Mouse (Mus musculus) adipocyte (in vitro differentiated cells): Measurements from ENCODE around the gene Gcm1.

ENCODE experiments used
- DNase-seq: peaks from one replicate; pipeline ENCODE4 v3.0.0-alpha.2; 2016; ENCODE audit warnings: low spot score

The Gcm1 gene

GRCm38 (mm10) chr9:78051677-78052076, at the start of gene Gcm1:
Gene Gcm1, plus strand, starts transcription at chr9:78051924.
- no peak for DNase-seq

GRCm38 (mm10) chr9:78003278-78003677, 48.4 kb upstream of the Gcm1 start:
- DNase-seq, result peak; percentile 26

GRCm38 (mm10) chr9:78005481-78005880, 46.2 kb upstream of the Gcm1 start:
- no peak for DNase-seq

GRCm38 (mm10) chr9:78006209-78007001, 45.3 kb upstream of the Gcm1 start:
- peak; percentile 79 for DNase-seq

DNA sequence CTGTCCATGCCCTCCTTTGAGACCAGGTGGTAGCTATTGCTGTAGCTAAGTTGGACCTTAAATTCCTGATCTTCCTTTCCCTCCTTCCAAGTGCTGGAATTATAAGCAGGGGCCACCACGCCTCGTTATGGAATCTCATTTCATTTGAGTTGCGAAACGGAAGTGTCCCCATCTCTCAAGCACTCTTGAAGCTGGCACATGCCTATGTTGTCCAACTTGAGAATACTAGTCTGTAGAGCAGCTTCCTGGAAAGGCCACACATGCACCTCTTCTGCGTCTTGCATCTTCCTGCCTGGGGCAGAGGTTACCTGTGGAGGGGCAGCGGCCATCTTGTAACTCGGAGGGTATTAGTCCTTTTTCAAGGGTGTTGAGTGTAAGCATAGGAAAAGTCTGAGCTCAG, 42.3 kb upstream of the Gcm1 start:
- no peak for DNase-seq

- no peak for DNase-seq
These were observed 41.5 kb upstream of the Gcm1 start for GRCm38 (mm10) chr9:78010187-78010586.

GRCm38 (mm10) chr9:78010707-78011106, 41.0 kb upstream of the Gcm1 start:
- DNase-seq, result no peak

GRCm38 (mm10) chr9:78012066-78012465, 39.7 kb upstream of the Gcm1 start:
- peak; percentile 15 for DNase-seq

DNA sequence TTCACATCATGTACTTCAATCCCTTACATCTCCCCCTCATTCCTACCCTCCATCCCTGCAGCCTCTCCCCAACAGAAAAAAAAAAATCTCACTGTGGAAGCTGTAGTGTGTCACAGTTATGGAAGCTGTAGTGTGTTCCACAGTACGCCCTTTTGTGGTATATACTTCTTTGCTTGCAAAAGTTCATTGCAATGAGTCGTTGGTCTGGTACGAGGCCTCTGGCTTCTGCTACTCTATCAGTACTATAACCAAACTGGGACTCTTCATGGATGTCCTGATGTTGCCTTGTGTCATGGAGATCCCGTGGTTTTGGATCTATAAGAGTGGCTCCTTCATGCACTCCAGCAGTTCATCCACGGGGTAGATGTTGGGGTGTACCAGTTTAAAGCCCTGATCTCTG, 39.0 kb upstream of the Gcm1 start:
- DNase-seq, result no peak

DNA sequence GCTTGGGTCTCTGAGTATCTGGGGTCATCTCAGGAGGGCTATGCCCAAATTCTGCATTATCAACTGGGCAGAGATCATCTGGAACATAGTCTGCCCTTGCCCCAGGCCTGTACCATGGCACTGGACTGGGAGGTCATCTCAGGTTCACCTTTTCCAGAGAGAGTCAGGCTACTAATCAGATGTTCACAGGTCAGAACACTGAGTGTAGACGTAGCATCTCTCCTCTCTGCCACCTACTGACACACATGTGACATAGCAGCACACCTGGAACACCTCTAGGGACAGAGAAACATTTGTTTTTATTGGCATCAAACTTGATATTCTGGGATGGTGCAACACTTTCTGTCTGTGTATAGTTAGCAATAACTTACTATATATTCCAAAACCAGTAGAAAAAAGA, 37.9 kb upstream of the Gcm1 start:
- no peak for DNase-seq

DNA sequence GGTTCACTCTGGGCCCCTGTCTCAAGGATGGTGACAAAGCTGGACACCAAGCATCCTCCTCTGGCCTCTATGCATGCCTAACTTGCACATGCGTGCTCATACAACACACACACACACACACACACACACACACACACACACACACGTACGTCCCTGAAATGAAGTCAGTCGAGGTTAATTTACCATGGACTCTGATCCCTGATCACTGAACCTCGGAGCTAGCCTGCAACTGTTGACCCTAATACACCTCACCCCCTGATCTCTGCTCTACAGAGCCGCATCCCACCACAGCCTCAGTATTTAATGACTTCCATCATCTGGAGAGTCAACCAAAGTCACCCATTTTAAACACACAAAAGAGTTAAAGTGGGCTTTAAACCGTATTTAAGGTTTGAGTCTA, 35.9 kb upstream of the Gcm1 start:
- DNase-seq, result no peak

- DNase-seq, result no peak
These were observed 35.4 kb upstream of the Gcm1 start for GRCm38 (mm10) chr9:78016288-78016687.

- no peak for DNase-seq
These were observed 30.5 kb upstream of the Gcm1 start for GRCm38 (mm10) chr9:78021256-78021655.

- peak; percentile 35 for DNase-seq
These were observed 29.4 kb upstream of the Gcm1 start for GRCm38 (mm10) chr9:78022187-78022945.

DNA sequence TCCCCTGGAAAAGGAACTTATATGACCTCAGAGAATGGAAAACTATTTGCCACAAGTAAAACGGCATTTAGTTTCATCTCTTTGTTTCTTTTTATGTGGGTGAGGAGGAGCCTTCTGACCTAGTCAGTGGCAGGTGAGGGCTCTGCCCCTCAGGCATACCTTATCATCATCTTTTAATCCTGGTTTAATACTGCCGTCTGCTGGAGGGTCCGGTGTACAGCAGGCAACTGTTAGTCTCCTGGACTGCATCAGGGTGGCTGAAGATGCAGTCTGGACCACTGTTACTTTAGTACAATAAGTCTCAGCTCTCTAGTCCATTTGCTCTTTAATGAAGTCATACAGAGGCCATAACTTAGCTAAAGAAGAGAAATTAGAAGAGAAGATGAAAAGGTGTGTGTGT, 26.9 kb upstream of the Gcm1 start:
- DNase-seq, result peak; percentile 59

GRCm38 (mm10) chr9:78027099-78027498, 24.6 kb upstream of the Gcm1 start:
- no peak for DNase-seq

GRCm38 (mm10) chr9:78030835-78031456, 20.8 kb upstream of the Gcm1 start:
- no peak for DNase-seq

DNA sequence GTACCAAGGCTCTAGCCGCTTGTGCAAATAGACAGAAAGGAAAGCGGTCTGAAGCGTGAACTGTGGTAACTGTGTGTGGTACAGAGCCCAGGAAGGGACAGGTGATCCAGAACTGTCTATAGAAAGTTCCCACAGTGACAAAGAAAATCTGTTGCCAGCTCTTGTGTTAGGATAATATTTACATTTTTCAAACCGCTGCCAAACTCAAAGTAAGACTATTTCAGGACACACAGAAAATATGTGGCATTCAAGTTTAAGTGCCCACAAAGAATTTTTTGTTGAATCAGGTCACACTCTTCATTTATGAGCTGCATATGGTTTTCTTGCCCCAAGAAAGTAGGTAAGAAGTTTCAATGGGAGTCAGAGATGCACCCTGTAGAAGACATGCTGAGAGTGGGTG, 18.8 kb upstream of the Gcm1 start:
- DNase-seq, result no peak

DNA sequence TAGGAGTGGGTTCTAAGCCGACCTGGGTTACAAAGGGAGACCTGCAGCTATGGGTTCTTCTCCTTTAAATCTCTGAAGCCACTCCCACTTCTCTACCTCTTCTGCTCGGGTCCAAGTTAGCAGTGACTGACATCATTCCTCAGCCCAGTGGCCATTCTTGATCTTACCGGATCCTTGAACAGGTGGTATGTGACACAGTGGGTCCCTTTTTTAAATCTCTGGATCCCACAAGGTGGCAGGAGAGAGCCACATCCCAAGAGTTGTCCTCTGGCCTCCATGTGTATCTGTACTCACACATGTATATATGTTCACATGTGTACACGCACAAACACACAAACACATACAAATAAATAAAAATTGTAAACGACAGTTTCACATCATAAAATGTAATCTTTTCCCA, 16.4 kb upstream of the Gcm1 start:
- no peak for DNase-seq

DNA sequence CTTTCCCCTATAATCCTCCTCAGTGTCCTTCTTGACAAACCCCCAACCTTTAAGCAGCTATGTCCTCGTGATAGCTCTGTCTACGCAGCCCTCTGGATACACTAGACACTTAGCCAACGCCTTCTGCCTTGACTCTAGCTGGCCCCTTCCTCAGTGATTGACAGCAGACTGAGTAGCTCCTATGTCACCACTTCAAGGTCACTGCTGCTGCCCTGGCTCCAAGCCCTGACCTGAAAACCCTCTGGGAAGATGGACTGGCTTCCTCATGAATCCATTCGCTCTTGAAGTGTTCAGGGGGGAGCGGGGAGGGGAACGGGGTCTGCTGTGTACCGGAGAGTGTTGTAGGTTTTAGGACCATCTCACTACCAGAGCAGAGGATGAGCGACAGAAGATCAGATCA, 15.9 kb upstream of the Gcm1 start:
- no peak for DNase-seq

- DNase-seq, result peak; percentile 83
These were observed 12.8 kb upstream of the Gcm1 start for GRCm38 (mm10) chr9:78038755-78039489.

GRCm38 (mm10) chr9:78045171-78045570, 6.6 kb upstream of the Gcm1 start:
- DNase-seq, result peak; percentile 20
